Mouse (Mus musculus) heart, embryonic 14.5 days (tissue): ENCODE data around the gene Shisa7. TPM values are rescaled to one million over a fixed set of nuclear protein-coding genes. Genes with fewer than 3 reads are reported as not detected.
"Not testable (repeated sequence)": the region's sequence is repeated elsewhere in the genome, so short reads cannot be mapped to it uniquely, and the experiment has no call there.

ENCODE experiments used
- ATAC-seq: fragments of 200-750 bp; cut with Nextera tagmentation; 2 replicates; pipeline ENCODE4 v1.8.0; 2017; ENCODE audit warnings: low read depth, moderate TSS enrichment; ENCODE audit not compliant: insufficient number of reproducible peaks, insufficient read depth, low FRiP score
- H3K27ac ChIP-seq, 2 experiments: fragments of 200-500 bp in 1 of 2; fragments of 300-500 bp in 1 of 2; sonication (generic) in 1 of 2; replicated peaks in 1 of 2; 2 replicates each; pipeline ENCODE4 v1.5.1; 2012 to 2014; ENCODE audit warnings: low read depth in 2 of 2, low read length in 2 of 2, control low read depth in 1 of 2, mild to moderate bottlenecking in 1 of 2, mixed read lengths in 1 of 2; ENCODE audit not compliant: control insufficient read depth in 1 of 2, insufficient read depth in 1 of 2
- H3K27me3 ChIP-seq: fragments of 300-500 bp; sonication (generic); 2 replicates; pipeline ENCODE4 v1.6.1; 2014; ENCODE audit warnings: mild to moderate bottlenecking, low read length, control low read depth; ENCODE audit not compliant: control insufficient read depth, insufficient read depth
- H3K36me3 ChIP-seq: fragments of 300-500 bp; sonication (generic); 2 replicates; pipeline ENCODE4 v1.6.1; 2014; ENCODE audit warnings: mild to moderate bottlenecking, control low read depth, low read length, mixed read lengths; ENCODE audit not compliant: control insufficient read depth, insufficient read depth
- H3K4me1 ChIP-seq, 2 experiments: fragments of 200-500 bp in 1 of 2; fragments of 300-500 bp in 1 of 2; sonication (generic) in 1 of 2; 2 replicates each; pipeline ENCODE4 v1.6.1; 2012 to 2014; ENCODE audit warnings: low read length in 2 of 2, control low read depth in 1 of 2, mixed read lengths in 1 of 2; ENCODE audit not compliant: control insufficient read depth in 2 of 2, insufficient read depth in 2 of 2
- H3K4me2 ChIP-seq: fragments of 300-500 bp; sonication (generic); 2 replicates; pipeline ENCODE4 v1.6.1; 2014; ENCODE audit warnings: mild to moderate bottlenecking, low read length
- H3K4me3 ChIP-seq, 2 experiments: fragments of 200-500 bp in 1 of 2; fragments of 300-500 bp in 1 of 2; sonication (generic) in 1 of 2; 2 replicates each; pipeline ENCODE4 v1.5.1; 2012 to 2014; ENCODE audit warnings: low read length in 2 of 2, mild to moderate bottlenecking in 2 of 2, control low read depth in 1 of 2, low read depth in 1 of 2, moderate library complexity in 1 of 2; ENCODE audit not compliant: control insufficient read depth in 1 of 2, insufficient read depth in 1 of 2
- H3K9ac ChIP-seq: fragments of 300-500 bp; sonication (generic); 2 replicates; pipeline ENCODE4 v1.6.1; 2014; ENCODE audit warnings: mild to moderate bottlenecking, low read length
- H3K9me3 ChIP-seq: fragments of 300-500 bp; sonication (generic); 2 replicates; pipeline ENCODE4 v1.6.1; 2016; ENCODE audit warnings: low read length, control low read depth; ENCODE audit not compliant: control insufficient read depth
- WGBS: fragments of 180-500 bp; shearing (Covaris S2); extraction: QIAGEN DNeasy Blood & Tissue Kit; methylation state at CpG from one replicate; pipeline ENCODE4 v1.1.7; 2014; 5-methylcytosine and 5-hydroxymethylcytosine counted together
- polyA plus RNA-seq: library from polyadenylated mRNA; unstranded; fragments of >200 nt; fragmentation: Nextera tagmentation; extraction: Ambion mirVana; gene quantifications from 2 replicates; pipeline ENCODE4 v1.2.1, GENCODE M21; 2014

Gene Shisa7
- polyA plus RNA-seq, 1 experiment from 2014 or later = 0.05 TPM

GRCm38 (mm10) chr7:4866631-4867180 is 22.2 kb upstream of the Shisa7 start:
- peak overlapping the region; percentile 64 to 98 for H3K4me3 ChIP-seq
- H3K4me2 ChIP-seq = peak overlapping the region; percentile 79
- peaks cover 5 to 24% of the 10 kb centered on the region in 2 experiments for H3K4me1 ChIP-seq
- H3K9me3 ChIP-seq = no peaks in the 10 kb centered on the region
- peak overlapping the region; percentile 73 to 87 for H3K27ac ChIP-seq
- WGBS = 45% methylated on average over 10 of the region's 10 CpGs
- ATAC-seq = no peak
- H3K36me3 ChIP-seq = no peaks in the 10 kb centered on the region
- H3K27me3 ChIP-seq = no peaks in the 10 kb centered on the region
- peak overlapping the region; percentile 83 for H3K9ac ChIP-seq

- Histone ChIP-seq H3K9me3 (no peaks in the 10 kb centered on the region), H3K27me3 (no peaks in the 10 kb centered on the region), H3K4me2 (peak overlapping the region; percentile 79), H3K4me1 (peaks cover 5 to 24% of the 10 kb centered on the region in 2 experiments), H3K36me3 (no peaks in the 10 kb centered on the region), H3K4me3 (peak overlapping the region; percentile 64 to 98), H3K9ac (peak overlapping the region; percentile 83), H3K27ac (peak overlapping the region; percentile 73 to 87)
- 5% methylated on average over 40 of the region's 40 CpGs for WGBS
- peak; percentile 100 for ATAC-seq
These were observed 21.3 kb upstream of the Shisa7 start for GRCm38 (mm10) chr7:4865579-4866493.

GRCm38 (mm10) chr7:4865090-4865489 is 20.6 kb upstream of the Shisa7 start:
- H3K4me2 ChIP-seq = peak overlapping the region; percentile 79
- peak overlapping the region in 1 of 2 experiments; percentile 70; a peak in 1 of 4 replicates for H3K27ac ChIP-seq
- no peak overlapping the region for H3K9ac ChIP-seq
- no peaks in the 10 kb centered on the region for H3K27me3 ChIP-seq
- ATAC-seq = no peak
- peak overlapping the region in 1 of 2 experiments; percentile 64; a peak in 2 of 4 replicates for H3K4me3 ChIP-seq
- H3K9me3 ChIP-seq = no peaks in the 10 kb centered on the region
- H3K36me3 ChIP-seq = no peaks in the 10 kb centered on the region
- 58% methylated on average over 5 of the region's 5 CpGs for WGBS
- H3K4me1 ChIP-seq = peaks cover 5 to 24% of the 10 kb centered on the region in 2 experiments

- Histone ChIP-seq H3K4me2 (no peak overlapping the region), H3K4me3 (no peak overlapping the region), H3K9me3 (no peaks in the 10 kb centered on the region), H3K27ac (no peak overlapping the region), H3K36me3 (no peaks in the 10 kb centered on the region), H3K4me1 (peaks cover 5 to 24% of the 10 kb centered on the region in 2 experiments), H3K9ac (no peak overlapping the region), H3K27me3 (no peaks in the 10 kb centered on the region)
- ATAC-seq = no peak
- 91% methylated on average over 5 of the region's 5 CpGs for WGBS
These were observed 19.8 kb upstream of the Shisa7 start for GRCm38 (mm10) chr7:4864130-4864845.

- Histone ChIP-seq H3K9me3 (no peaks in the 10 kb centered on the region), H3K4me3 (no peak overlapping the region), H3K27me3 (peaks cover 5% of the 10 kb centered on the region; the same call in 1 of the 2 replicates), H3K4me1 (peaks cover 5 to 24% of the 10 kb centered on the region in 2 experiments), H3K9ac (no peak overlapping the region), H3K36me3 (no peaks in the 10 kb centered on the region), H3K27ac (peak overlapping the region in 1 of 2 experiments; percentile 50; a peak in 2 of 4 replicates), H3K4me2 (no peak overlapping the region)
- WGBS = 68% methylated on average over 7 of the region's 7 CpGs
- no peak for ATAC-seq
These were observed 19.1 kb upstream of the Shisa7 start for GRCm38 (mm10) chr7:4863541-4864080.

- H3K4me1 ChIP-seq = peaks cover 5 to 24% of the 10 kb centered on the region in 2 experiments
- no peak overlapping the region for H3K9ac ChIP-seq
- peak overlapping the region in 1 of 2 experiments; percentile 50; a peak in 2 of 4 replicates for H3K27ac ChIP-seq
- no peaks in the 10 kb centered on the region for H3K36me3 ChIP-seq
- 0% methylated on average over 1 of the region's 1 CpGs for WGBS
- H3K27me3 ChIP-seq = peaks cover 5% of the 10 kb centered on the region; the same call in 1 of the 2 replicates
- no peak for ATAC-seq
- H3K4me3 ChIP-seq = no peak overlapping the region
- no peak overlapping the region for H3K4me2 ChIP-seq
- no peaks in the 10 kb centered on the region for H3K9me3 ChIP-seq
These were observed 18.5 kb upstream of the Shisa7 start for GRCm38 (mm10) chr7:4863041-4863440.

GRCm38 (mm10) chr7:4860926-4861325 is 16.4 kb upstream of the Shisa7 start:
- not testable (repeated sequence) for H3K9me3 ChIP-seq, H3K27me3 ChIP-seq, H3K4me3 ChIP-seq, H3K4me2 ChIP-seq, H3K36me3 ChIP-seq, ATAC-seq, H3K27ac ChIP-seq, H3K9ac ChIP-seq
- 78% methylated on average over 3 of the region's 3 CpGs for WGBS
- H3K4me1 ChIP-seq = peaks cover 2 to 10% of the 10 kb centered on the region in 2 experiments
